Comparison of ENCODE assay signal across 9 mouse cellular contexts in genomic region chr3:7027845-7028244, GRCm38 (mm10).
DNase-seq lines count a peak whose midpoint lies in the region; ATAC-seq and TF ChIP-seq lines count a peak whose summit lies in the region.
"Had no signal": no experiment of that assay in that cellular context is flagged by ENCODE, and none has a peak within 500 bp of the region (broad histone marks: within the 10 kb centered on the region; RNA-seq: fewer than 3 reads in every experiment).

No protein-coding gene starts in this region.

- no peak overlapping the region for H3K4me2 ChIP-seq in forebrain, embryonic 14.5 days (ENCODE audit: low read length)
- no peak overlapping the region for H3K4me2 ChIP-seq in kidney, postnatal 0 days (ENCODE audit: low read length)
- H3K4me2 ChIP-seq in lung, postnatal 0 days (replicated peaks; ENCODE audit: low read depth, low read length), result no peak overlapping the region
- H3K4me2 ChIP-seq: limb, embryonic 15.5 days had no signal

- no peaks in the 10 kb centered on the region for H3K27me3 ChIP-seq in forebrain, embryonic 14.5 days (replicated peaks; ENCODE audit: control insufficient read depth, insufficient read depth, low read length)
- H3K27me3 ChIP-seq in kidney, postnatal 0 days (ENCODE audit: insufficient read depth, low read length), result no peaks in the 10 kb centered on the region
- no peaks in the 10 kb centered on the region for H3K27me3 ChIP-seq in lung, postnatal 0 days (replicated peaks; ENCODE audit: insufficient read depth, low read length)
- H3K27me3 ChIP-seq: limb, embryonic 15.5 days had no signal

- DNase-seq in left cerebral cortex, adult 11 months (ENCODE audit: low spot score), result peak; percentile 10
- no peak for DNase-seq in left cerebral cortex, adult 8-10 months (ENCODE audit: low spot score in 2 of 2)
- DNase-seq in brain, embryonic 18.5 days (ENCODE audit: low read depth, low spot score), result peak; percentile 45
- peak; percentile 84 for DNase-seq in forebrain, embryonic 14.5 days (ENCODE audit: low spot score)
- DNase-seq in kidney, postnatal 0 days (ENCODE audit: low spot score), result peak; percentile 77
- peak; percentile 45 for DNase-seq in lung, postnatal 0 days (ENCODE audit: low spot score)
- peak; percentile 39 to 73 for DNase-seq in right cerebral cortex, adult 2 months (ENCODE audit: low spot score in 2 of 2)

- no peaks in the 10 kb centered on the region for H3K9me3 ChIP-seq in forebrain, embryonic 14.5 days (replicated peaks; ENCODE audit: control insufficient read depth, low read length)
- no peaks in the 10 kb centered on the region for H3K9me3 ChIP-seq in kidney, postnatal 0 days (replicated peaks; ENCODE audit: low read length)
- H3K9me3 ChIP-seq in lung, postnatal 0 days (ENCODE audit: low read length), result no peaks in the 10 kb centered on the region
- H3K9me3 ChIP-seq: limb, embryonic 15.5 days had no signal

- WGBS in forebrain, embryonic 14.5 days, result 25% methylated on average over 5 of the region's 5 CpGs
- WGBS in kidney, postnatal 0 days, result 19% methylated on average over 5 of the region's 5 CpGs
- 18% methylated on average over 5 of the region's 5 CpGs for WGBS in lung, postnatal 0 days

- H3K36me3 ChIP-seq in forebrain, embryonic 14.5 days (ENCODE audit: control insufficient read depth, insufficient read depth, low read length), result no peaks in the 10 kb centered on the region
- H3K36me3 ChIP-seq in kidney, postnatal 0 days (ENCODE audit: insufficient read depth, low read length), result no peaks in the 10 kb centered on the region
- H3K36me3 ChIP-seq in lung, postnatal 0 days (ENCODE audit: insufficient read depth, low read length), result no peaks in the 10 kb centered on the region
- H3K36me3 ChIP-seq: limb, embryonic 15.5 days had no signal

- peak; percentile 88 for ATAC-seq in forebrain, embryonic 14.5 days
- 0 out of 2 replicates have a peak, but pooled peaks have one; percentile 54 for ATAC-seq in kidney, postnatal 0 days (replicated peaks; ENCODE audit: low FRiP score, low read depth)
- ATAC-seq in lung, postnatal 0 days, result no peak
- ATAC-seq in CD4-positive, CD25-positive, alpha-beta regulatory T cell, adult 4 months, result no peak

- no peak overlapping the region for H3K27ac ChIP-seq in forebrain, embryonic 14.5 days (ENCODE audit: low read depth, low read length)
- H3K27ac ChIP-seq in kidney, postnatal 0 days, result no peak overlapping the region
- H3K27ac ChIP-seq in lung, postnatal 0 days (ENCODE audit: low read length), result no peak overlapping the region
- H3K27ac ChIP-seq: limb, embryonic 15.5 days had no signal

- no peak for TF ChIP-seq EP300 in lung, postnatal 0 days (IDR thresholded peaks at IDR 0.05)

- peak; percentile 84 for TF ChIP-seq CTCF in kidney, postnatal 0 days (IDR thresholded peaks at IDR 0.05; ENCODE audit: low read depth)
- TF ChIP-seq CTCF in lung, postnatal 0 days (IDR thresholded peaks at IDR 0.05), result peak; percentile 69

- H3K4me1 ChIP-seq in forebrain, embryonic 14.5 days (ENCODE audit: control insufficient read depth, insufficient read depth, low read length), result no peaks in the 10 kb centered on the region
- no peaks in the 10 kb centered on the region for H3K4me1 ChIP-seq in kidney, postnatal 0 days (replicated peaks; ENCODE audit: insufficient read depth, low read length)
- H3K4me1 ChIP-seq in lung, postnatal 0 days (ENCODE audit: insufficient read depth, low read depth, low read length), result no peaks in the 10 kb centered on the region
- H3K4me1 ChIP-seq: limb, embryonic 15.5 days had no signal

- H3K9ac ChIP-seq in forebrain, embryonic 14.5 days (ENCODE audit: low read length), result no peak overlapping the region
- H3K9ac ChIP-seq in kidney, postnatal 0 days (ENCODE audit: low read depth, low read length), result no peak overlapping the region
- H3K9ac ChIP-seq in lung, postnatal 0 days (replicated peaks; ENCODE audit: low read depth), result no peak overlapping the region
- H3K9ac ChIP-seq: limb, embryonic 15.5 days had no signal

- H3K4me3 ChIP-seq in forebrain, embryonic 14.5 days (ENCODE audit: low read depth, low read length), result no peak overlapping the region
- no peak overlapping the region for H3K4me3 ChIP-seq in kidney, postnatal 0 days (replicated peaks; ENCODE audit: low read depth, low read length)
- no peak overlapping the region for H3K4me3 ChIP-seq in lung, postnatal 0 days (ENCODE audit: low read depth, low read length)
- H3K4me3 ChIP-seq: limb, embryonic 15.5 days had no signal

Comparison
In these comparisons a context has a peak if more than half of its experiments do, and no peak if none do; other contexts are left out.
1. DNase-seq: peak in left cerebral cortex, adult 11 months (single experiment), brain, embryonic 18.5 days (single experiment), forebrain, embryonic 14.5 days (single experiment), kidney, postnatal 0 days (single experiment), lung, postnatal 0 days (single experiment) and right cerebral cortex, adult 2 months (2 of 2); none in left cerebral cortex, adult 8-10 months (0 of 2).
2. ATAC-seq: peak in forebrain, embryonic 14.5 days (single experiment) and kidney, postnatal 0 days (single experiment); none in lung, postnatal 0 days (single experiment) and CD4-positive, CD25-positive, alpha-beta regulatory T cell, adult 4 months (single experiment).